Mouse (Mus musculus): ENCODE data around the gene Nav2.

Nav2 gene

GRCm38 (mm10) chr7:49000816-49001215 is 92.3 kb downstream of the Nav2 start:
- CTCF ChIA-PET: no interaction called here

DNA sequence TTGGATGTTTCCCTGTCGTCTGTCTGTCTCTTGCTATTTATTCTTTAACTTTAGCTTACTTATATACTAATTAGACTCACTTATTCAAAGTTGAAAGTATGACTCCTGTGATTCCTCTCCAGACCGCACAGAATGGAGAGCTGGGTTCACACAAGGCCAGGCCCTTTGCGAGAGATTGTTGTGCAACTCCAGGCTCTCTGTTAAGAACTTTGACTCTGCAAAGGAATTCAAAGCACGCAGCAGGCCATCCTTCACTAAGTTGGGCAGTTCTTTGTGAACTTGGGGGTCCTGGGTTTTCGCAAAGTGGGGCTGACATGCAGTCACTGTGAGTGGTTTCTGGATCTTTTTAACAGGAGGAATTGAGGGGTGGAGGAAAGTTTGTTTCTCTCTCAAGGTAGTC is 95.9 kb downstream of the Nav2 start:
- CTCF ChIA-PET: no interaction called here

DNA sequence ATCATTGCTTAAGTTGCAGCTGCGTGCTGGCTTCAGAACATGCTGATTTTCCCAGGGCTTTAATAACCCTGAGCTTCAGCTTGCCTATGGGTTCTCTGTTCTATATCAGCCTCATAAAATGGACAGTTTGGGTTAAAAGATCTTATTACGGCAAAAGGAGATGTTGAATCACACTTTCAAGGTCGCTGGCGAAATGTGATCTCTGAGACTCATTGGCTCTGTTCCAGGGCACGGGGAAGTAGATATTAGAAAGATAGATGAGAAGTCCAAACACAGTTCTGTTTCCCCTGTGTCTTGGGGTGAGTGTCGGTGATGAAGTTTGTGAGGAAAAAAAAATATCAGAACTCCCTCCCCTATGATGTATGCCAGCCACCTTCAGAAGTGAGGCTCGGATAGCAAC is 98.4 kb downstream of the Nav2 start:
- CTCF ChIA-PET: no interaction called here

DNA sequence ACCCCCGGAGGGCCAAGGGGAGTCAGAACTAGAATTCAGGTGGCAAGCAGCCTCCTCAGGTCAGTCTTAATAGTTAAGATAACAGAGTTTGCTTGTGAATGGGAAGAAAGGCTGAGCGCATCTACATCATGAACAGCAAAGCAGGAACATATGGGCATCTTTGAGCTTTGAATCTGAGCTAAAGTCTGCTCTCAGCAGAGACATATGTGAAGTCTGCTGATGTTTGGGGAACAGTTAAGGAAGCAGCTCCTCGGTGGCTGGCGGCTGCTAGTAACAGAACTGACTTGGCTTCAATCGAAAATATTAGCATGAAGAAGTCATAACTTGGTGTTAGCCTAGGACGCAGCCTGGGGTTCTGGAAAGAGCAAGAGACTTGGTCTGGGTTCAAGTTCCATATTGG is 102.2 kb downstream of the Nav2 start:
- CTCF ChIA-PET: no interaction called here

DNA sequence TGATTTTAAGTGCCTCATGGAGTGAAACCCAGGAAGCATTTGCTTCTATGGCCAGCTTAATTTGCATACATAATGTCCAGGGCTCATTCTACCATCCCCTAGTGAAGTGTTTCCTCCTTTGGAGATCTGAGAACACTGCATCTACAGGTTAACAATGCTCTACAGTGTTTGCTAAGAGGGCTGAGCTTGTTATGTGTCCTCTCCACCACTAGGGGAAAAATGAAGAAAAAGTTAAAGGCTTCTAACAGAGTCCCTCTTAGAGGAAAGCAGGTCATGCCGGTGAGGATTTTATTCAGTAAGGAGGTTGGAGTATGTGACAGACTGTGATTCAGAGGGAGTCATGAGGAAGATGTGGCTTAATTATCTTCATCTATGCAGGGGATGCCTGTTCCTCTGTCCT is 103.5 kb downstream of the Nav2 start:
- CTCF ChIA-PET: no interaction called here

DNA sequence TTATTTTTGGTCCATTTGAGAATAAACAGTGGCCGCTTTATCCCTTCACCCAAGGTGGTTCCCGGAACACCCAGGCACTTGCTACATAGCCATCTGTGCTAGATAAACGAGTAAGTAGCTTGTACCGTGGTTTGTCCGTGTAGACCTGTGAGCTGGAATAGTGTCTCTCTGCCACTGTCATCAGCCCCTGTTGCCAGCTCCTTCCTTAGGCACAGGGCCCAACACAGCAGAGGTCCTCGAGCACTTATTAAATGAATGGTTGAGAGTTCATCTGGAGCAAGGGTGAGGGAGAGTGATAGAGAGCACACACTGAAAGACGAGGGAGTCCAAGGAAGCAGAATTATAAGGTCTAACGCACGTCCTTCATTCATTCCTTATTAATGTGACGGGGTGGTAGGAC is 106.0 kb downstream of the Nav2 start:
- CTCF ChIA-PET: no interaction called here

GRCm38 (mm10) chr7:49015297-49015696 is 106.8 kb downstream of the Nav2 start:
- CTCF ChIA-PET: no interaction called here

DNA sequence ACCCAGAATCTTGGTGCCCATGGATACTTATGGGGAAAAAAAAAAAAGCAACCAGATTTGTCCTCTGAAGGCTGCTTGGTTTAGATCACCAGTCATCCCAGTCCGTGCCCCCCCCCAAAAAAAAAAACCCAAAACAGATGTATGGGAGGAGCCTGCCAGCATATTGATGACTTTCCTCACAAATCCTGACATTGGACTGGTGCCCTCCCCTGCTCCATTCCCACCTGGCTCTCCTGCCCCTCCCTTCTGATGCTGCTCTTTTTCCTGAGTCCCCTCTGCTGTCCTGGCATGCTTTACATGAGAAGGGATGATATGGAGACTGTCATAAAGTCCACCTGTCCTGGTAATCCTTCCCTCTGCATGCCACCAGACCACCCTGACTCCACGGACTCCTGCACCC is 107.6 kb downstream of the Nav2 start:
- CTCF ChIA-PET: no interaction called here

- CTCF ChIA-PET: no interaction called here
Observed at GRCm38 (mm10) chr7:49017794-49018193, 109.3 kb downstream of the Nav2 start.

DNA sequence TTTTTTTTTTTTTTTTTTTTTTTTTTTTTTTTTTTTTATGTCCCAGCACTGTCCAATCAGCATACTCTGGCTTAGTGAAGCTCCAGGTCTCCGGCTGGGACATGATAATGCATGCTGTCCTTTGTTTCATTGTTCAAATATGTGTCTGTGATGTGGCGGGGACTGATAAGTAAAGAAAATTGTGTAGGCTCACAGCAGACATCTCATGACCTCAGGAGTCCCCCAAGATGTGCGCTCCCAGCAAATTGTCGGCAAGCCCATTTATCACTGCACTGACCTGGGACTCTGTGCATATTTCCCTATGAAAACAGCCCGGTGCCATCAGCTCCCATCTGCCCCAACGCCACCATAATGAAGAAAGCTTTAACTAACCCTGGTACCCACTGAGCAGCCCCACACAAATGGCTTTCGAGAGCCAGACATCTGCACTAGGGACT is 110.0 kb downstream of the Nav2 start:
- CTCF ChIA-PET: no interaction called here

DNA sequence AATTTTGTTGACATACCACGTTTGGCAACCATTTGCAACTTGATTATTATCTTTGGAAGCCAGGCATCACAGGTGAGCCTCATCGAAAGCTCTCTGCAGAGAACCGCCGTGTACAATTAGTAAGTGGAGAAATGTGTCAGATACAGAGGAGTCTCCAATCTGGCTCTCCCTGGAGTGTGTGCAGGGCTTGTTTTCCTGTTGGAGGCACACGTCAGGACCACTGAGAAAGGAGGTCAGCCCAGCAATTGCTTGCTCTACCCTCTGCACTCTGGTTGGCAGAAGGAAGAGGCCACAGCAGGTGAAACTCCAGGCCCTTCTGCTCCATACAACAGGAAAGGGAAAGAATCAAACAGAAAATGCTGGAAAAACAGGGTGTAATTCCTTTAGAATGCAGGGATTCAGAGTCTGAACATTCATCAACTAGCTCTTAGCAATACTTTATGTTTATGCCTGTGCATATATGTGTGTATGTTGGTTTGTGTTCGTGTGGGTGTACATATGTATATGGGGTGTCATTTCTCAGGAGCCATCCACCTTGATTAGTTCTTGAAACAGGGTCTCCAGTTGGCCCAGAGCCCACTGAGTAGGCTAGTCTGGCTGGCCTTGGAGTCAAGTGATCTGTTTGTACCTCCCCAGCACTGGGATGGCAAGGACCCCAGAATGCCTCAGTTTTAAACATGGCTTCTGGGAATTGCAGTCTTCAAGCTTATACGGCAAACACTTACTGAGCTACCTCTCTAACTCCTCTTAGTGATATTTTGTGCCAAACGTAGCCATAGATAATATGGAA is 116.7 kb downstream of the Nav2 start:
- CTCF ChIA-PET: no interaction called here

DNA sequence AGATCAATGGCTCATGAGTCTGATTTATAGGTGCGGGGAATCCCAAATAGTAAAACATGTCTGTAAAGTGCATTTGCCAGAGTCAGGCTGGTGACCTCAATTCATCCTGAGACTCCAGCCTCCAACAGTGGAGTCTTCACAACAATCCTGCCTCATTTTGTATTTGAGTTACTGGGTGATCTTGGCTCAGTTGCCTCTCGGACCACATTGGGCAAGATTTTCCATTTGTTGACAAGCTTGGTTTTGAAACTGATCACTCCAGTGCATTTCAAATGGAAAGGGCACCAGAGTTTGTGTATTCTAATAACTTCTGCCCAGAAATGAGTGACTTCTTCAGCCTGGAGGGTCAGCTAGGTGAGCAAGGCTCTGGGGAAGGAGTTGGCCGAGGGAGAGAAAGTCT is 117.5 kb downstream of the Nav2 start:
- CTCF ChIA-PET: no interaction called here

GRCm38 (mm10) chr7:49026466-49026865 is 118.0 kb downstream of the Nav2 start:
- CTCF ChIA-PET: no interaction called here

- CTCF ChIA-PET: no interaction called here
Observed at GRCm38 (mm10) chr7:49029282-49030012, 120.9 kb downstream of the Nav2 start.

DNA sequence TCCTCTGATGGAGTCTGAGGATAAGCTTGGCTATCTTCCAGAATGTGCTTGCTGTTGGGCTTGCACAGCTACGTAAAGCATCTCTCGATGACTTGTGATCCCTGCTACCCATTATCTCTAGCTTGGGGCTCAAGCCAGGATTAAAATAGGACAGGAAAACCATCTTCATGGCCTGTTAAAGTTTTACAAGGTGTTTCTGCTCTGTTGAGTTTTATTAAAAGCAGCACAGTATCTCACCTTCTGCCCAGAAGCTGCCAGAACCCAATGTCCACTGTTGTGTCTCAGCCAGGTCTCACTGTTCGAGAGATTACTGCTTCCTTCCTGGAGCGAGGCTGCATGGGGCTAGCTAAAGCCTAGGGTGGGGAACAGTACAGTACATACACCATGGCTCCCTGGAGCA is 123.7 kb downstream of the Nav2 start:
- CTCF ChIA-PET: no interaction called here

DNA sequence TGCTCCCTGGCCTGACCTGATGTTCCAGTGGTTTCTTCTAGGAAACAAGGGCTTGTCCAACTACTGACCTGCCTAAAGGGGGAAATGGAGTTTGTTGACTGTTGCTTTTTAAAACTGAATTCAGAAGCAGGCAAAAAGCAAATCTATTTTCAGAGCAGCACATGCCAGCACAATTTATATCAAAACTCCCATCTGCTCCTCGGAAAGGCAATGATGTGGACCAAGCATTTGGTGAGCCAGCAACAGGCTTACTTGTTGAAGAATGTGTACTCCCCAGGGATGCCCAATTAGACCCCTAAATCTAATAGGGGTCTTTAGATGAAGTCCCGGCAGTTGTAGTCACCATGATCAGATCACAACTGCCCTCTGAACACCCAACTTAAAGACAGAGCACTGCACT is 125.7 kb downstream of the Nav2 start:
- CTCF ChIA-PET: no interaction called here

GRCm38 (mm10) chr7:49040163-49040562 is 131.6 kb downstream of the Nav2 start:
- CTCF ChIA-PET: no interaction called here

DNA sequence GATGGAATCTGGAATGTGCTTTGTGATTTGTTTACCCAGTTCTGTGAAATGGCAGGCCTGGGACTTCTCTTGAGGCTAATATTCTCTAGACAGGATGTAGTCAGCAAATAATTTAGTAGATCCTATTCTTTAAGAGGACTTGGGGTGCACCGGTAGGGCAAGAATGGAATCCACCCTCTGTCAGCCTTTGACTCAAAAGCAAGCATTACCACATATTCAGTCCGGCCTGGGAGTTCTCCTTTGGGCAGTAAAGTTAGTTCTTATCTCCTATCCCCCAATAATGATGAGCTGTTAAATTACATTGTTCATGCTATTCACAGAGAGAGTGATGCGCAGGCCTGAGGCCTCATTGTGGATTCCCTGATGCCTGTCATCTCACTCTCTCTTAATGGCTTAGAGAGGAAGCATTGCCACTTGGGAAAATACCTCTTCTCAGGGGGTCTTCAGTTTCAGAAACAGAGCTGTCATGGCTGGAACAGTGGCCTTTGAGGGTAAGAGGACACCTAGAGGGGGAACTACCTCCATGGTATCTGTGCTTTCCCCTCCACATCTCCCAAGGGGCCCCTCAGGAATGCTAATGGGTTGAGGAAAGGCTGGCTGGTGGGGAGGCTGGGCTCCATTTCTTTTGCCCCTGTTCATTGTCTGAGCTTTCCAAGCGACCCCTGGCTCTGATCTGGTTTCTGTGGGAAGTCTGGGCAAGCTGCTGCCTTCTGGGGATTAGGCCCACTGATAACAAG is 133.0 kb downstream of the Nav2 start:
- CTCF ChIA-PET: no interaction called here

DNA sequence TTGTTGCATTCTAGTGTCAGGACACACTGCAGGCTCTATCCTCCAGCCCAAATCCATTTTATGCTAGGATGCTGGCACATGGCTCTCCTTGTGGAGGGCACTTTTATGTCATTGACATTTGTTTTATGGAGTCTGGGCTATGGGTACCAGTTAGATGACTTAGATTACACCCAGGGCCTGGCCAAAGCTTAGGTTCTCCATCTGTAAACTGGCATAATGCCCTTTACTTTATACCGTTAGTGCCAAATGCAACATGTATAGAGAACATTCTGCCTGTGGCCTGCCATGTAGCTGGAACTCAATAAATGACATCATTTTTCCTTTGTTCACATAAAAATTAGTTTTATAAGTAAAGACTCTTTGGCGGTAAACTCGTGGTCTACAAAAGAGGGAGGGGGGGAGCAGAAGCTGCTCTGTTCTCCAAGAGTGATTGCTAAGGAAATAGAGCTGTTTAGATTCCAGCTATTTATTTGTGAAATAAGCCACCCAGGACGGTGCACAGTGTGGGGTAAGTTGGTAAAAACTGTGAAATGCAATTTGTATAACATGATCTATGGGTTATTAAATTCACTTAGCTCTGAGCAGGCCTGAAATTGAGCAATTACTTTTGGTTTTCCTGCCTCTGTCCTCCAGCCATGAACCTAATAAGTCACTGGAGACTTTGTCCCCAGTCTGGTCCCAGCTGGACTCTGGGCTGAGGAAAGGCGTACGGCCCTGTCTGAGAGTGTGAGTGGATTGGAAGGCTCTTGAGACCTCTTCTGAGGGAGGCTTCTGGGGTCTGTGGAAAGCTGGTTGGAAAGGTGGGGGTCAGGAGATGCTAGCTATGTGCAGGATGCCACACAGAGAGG is 137.2 kb downstream of the Nav2 start:
- CTCF ChIA-PET: no interaction called here

- CTCF ChIA-PET: no interaction called here
Observed at GRCm38 (mm10) chr7:49046347-49046989, 138.0 kb downstream of the Nav2 start.

DNA sequence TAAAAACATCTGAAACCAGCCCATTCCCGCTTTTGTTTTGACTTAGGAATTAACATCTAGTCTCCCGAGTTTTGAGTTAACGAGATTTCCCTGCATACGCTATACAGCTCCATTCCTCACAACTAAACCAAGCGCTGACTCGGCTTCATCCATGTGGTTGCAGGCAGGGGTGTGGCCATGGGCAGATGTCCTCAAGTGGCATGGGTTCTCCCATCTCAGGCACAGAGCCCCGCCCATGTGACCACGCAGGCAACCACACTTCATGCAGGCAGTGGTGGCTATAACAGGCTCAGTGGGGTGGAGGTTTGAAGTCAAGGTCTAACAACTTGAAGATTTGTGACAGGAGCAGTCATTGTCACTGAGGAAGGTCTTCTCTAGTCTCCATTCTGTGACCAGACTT is 138.8 kb downstream of the Nav2 start:
- CTCF ChIA-PET: no interaction called here

Measured in spleen, embryonic (tissue).